Mouse (Mus musculus): ENCODE measurements around the gene Abca17.

Abca17 gene

DNA sequence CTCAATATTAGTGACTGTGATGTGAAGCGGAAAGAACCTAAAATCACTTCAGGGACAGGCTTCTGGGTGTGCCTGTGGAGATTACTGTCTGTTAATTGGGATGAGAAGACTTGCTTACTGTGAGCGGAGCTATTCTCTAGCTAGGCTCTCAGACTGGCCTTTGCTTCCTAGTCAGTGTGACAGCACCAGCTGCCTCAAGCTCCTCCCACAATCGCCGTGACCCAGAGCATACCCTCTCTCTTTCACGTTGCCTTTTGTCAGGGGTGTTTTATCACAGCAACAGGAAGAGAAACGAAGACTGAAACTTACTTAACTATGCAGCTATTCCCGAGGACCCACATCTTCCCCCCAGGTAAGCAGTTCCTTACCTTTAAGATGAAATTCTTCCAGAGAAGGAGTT, 4.0 kb downstream of the Abca17 start:
- no peak for DNase-seq (ENCODE audit: low spot score in 2 of 2)

DNA sequence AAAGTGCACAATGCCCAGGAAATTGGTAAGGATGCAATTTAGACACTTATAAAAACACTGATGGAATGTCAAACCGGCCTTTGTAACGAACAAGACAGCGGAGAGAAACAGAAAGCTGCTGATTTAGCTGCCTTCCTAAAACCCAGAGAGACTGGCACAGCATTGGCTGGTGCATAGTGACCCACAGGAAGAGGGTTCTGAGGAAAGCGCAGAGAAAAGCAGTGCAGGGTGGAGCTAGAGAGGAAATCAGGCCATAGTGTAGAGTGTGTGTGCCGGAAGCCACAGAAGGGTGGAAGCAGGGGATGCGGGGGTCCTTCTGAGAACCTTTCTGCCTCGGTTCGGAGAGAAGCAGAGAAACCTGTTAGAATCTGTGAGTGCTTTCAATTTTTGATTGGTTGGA, 6.2 kb downstream of the Abca17 start:
- no peak for DNase-seq (ENCODE audit: low spot score in 2 of 2)

DNA sequence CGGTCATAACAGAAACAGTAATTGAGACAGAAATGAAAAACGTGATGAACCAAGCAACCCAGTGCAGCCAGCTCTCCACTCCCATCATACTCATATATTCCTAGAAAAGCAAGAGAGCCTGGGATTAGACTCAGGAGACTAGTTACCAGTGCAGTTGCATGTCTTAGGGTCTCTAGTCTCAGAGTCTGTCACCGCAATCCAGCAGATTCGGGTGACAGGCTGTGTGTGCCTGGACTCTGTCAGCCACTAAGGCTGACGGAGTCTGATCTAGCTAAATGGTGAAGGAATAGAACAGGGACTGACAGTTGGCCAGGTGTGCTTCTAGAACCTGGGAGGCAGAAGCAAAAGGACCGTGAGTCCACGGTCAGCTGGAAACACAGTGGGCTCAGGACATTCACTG, 23.2 kb downstream of the Abca17 start:
- no peak for DNase-seq (ENCODE audit: low spot score in 2 of 2)

- DNase-seq (ENCODE audit: low spot score in 2 of 2) = no peak
Observed at GRCm38 (mm10) chr17:24325051-24325450, 25.8 kb downstream of the Abca17 start.

GRCm38 (mm10) chr17:24320826-24321225, 30.0 kb downstream of the Abca17 start:
- DNase-seq (ENCODE audit: low spot score in 2 of 2) = no peak

GRCm38 (mm10) chr17:24307500-24307899, 43.4 kb downstream of the Abca17 start:
- DNase-seq (ENCODE audit: low spot score in 2 of 2) = peak in 1 of 2 experiments; percentile 58

DNA sequence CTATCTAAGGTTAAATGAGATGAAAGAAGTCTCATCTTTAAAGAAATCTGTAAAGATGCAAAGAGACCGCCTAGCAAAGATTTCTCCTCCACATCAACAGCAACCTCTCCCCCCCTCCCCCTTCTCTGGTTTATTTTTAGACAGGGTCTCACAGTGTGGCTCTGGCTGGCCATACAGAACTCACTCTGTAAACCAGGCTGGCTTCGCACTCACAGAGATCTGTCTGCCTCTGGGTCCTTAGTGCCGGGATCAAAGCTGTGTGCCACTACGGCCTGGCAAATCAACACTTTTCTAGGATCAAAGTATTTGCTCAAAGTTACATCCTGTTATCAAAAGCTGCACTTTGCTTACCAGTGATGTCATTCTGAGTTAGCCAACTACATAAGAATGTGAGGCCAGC, 50.2 kb downstream of the Abca17 start:
- DNase-seq (ENCODE audit: low spot score in 2 of 2) = no peak

GRCm38 (mm10) chr17:24289338-24289737, 61.5 kb downstream of the Abca17 start:
- DNase-seq (ENCODE audit: low spot score in 2 of 2) = no peak

DNA sequence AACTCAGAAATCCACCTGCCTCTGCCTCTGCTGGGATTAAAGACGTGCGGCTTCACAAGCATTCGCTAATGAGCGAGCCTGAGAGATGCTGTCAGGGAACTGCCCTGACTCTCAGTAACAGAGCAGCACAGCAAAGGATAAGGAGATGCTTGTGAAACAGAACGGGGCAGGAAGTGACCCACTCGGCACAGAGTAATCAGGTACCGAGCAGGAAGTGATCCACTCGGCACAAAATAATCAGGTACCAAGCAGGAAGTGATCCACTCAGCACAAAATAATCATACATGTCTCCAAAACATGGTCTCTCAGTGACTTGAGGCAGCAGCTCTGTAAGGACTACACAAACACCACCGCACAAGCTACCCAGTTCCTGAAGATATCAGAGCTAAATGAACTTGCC, 62.4 kb downstream of the Abca17 start:
- no peak for DNase-seq (ENCODE audit: low spot score in 2 of 2)

- no peak for DNase-seq (ENCODE audit: low spot score in 2 of 2)
Observed at GRCm38 (mm10) chr17:24285680-24286079, 65.2 kb downstream of the Abca17 start.

GRCm38 (mm10) chr17:24283266-24283818, 67.5 kb downstream of the Abca17 start:
- no peak for DNase-seq (ENCODE audit: low spot score in 2 of 2)

DNA sequence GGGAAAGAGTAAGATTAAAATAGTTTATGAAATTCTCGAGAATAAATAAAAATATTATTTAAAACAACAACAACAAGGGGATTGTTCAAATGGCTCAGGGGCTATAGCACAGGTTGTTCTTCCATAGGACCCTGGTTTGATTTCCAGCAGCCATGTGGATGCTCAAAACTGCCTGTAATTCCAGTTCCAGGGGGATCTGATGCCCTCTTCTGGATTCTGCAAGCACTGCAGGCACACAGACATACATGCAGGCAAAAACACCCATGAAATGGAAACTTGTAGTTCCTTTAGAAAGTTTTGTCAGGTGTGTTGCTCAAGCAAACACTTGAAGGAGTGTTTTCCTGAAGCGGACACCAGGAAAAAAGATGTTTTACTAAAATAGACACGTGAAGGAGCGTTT, 68.2 kb downstream of the Abca17 start:
- peak in 1 of 2 experiments; percentile 35 for DNase-seq (ENCODE audit: low spot score in 2 of 2)

- DNase-seq (ENCODE audit: low spot score in 2 of 2) = no peak
Observed at GRCm38 (mm10) chr17:24279907-24280306, 71.0 kb downstream of the Abca17 start.

DNA sequence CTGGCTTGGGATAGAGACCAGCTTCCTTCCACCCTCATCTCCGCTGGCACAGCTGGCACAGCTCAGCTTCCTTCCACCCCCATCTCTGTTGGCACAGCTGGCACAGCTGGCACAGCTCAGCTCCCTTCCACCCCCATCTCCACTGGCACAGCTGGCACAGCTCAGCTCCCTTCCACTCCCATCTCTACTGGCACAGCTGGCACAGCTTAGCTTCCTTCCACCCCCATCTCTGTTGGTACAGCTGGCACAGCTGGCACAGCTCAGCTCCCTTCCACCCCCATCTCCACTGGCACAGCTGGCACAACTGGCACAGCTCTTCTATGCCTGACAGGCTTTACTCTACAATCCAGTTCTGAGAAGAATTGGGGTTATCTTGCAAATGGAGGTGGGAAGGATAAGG, 83.7 kb downstream of the Abca17 start:
- DNase-seq (ENCODE audit: low spot score in 2 of 2) = no peak

DNA sequence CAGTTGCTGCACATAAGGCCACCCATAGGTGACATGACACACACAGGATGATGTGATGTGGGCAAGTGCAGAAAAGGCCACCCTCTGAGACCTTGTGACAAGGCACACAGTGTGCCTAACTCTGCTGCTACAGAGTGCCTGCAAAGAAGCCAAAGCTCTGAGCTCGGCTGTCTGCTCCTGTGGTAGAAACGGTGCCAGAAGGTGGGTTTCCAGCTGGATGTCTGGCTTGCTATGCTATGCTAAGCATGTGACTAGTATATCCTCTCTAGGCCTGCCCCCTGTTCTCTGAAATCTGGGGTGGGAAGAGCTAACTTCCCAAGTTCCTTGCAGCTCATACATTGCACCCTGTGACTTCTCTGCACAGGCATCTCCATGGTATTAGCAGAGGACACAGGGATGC, 86.1 kb downstream of the Abca17 start:
- no peak for DNase-seq (ENCODE audit: low spot score in 2 of 2)

GRCm38 (mm10) chr17:24260516-24260915, 90.4 kb downstream of the Abca17 start:
- no peak for DNase-seq (ENCODE audit: low spot score in 2 of 2)

DNA sequence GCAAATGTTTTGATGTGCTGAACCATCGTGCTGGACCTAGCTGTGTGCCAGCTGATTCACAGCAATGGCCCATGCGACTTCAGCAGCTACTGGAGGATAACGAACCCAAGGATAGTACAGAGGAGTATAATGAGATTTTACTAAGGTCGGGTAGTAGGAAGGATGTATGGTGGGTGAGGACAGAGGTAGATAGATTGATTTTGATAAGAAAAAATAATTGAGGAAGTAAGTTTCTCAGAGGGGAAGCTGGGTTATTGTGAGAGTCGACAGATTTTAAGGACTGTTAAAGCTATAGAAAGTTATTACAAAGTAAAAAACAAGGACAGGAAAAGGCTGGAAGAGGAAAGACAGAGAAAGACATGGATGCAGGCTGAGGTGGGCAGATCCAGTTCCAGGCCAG, 91.2 kb downstream of the Abca17 start:
- no peak for DNase-seq (ENCODE audit: low spot score in 2 of 2)

DNA sequence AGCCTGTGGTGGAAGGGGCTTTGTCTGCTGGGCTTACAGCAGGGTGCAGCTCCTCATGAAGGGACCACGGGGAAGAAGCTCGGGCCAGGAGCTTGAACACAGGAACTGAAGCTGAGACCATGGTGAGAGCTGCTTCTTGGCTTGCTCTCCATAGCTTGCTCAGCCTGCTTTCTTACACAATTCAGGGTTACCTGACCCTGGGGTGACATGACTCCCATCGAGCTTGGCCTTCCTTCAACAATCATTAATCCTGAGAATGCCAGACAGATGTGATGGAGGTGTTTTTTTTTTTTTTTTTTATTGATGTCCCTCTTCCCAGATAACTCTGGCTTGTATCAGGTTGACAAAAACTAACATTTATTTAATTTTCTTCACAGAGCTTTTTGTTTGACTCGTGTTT, 91.9 kb downstream of the Abca17 start:
- DNase-seq (ENCODE audit: low spot score in 2 of 2) = no peak

DNA sequence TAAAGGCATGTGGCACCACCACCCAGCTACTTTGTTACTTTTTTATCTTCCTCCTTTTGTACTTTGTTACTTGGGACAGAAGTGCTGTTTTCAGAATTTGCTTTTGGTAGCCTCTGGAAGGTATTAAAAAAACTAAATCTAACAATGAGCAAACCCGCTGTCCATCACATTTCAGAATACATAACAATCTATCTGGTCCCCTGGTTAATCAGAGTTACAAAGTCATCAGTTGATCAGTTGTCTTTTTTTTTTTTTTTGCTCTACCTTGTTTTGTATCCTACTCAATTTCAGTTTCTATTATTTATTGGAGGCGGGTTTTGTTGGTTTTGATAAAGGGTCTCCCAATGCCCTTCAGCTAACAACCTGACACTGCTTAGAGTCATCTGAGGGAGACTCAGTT, 98.5 kb downstream of the Abca17 start:
- DNase-seq (ENCODE audit: low spot score in 2 of 2) = no peak

- peak; percentile 94 to 96 for DNase-seq (ENCODE audit: low spot score in 2 of 2)
Observed at GRCm38 (mm10) chr17:24251320-24252069, 99.4 kb downstream of the Abca17 start, which contains the start of gene Ccnf. Gene Ccnf, minus strand, starts transcription at chr17:24251484.

DNA sequence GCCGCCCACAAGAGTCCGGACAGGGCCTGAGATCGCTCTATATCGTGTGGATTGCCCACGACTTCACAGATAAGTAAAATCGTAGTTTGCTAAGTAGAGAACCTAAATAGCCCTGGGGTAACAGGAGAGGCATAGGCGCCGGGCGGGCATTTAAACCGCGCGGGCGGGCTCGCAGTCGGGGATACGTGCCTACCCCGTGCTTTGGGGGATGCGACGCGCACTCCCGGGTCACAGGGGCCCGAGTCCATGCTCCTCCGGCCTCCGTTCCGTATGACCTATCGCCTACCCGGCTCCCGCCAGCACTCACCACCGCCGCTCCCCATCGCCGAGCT, 99.9 kb downstream of the Abca17 start:
- DNase-seq (ENCODE audit: low spot score in 2 of 2) = no peak

DNA sequence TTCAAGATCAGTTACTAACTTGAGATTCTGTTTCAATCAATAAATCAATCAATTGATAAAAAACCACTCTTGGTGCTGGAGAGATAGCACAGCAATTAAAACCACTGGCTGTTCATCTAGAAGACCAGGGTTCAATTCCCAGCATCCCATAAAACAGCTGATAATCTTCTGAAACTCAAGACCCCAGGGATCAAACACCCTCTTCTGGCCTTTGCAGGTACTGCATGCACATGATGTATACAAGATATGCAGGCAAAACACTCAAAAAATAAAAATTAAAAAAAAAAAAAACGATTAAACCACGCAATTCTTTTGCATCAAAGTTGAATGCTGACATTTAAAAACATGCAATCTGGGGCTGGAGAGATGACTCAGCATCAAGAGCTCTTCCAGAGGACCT, 102.2 kb downstream of the Abca17 start:
- peak in 1 of 2 experiments; percentile 66 for DNase-seq (ENCODE audit: low spot score in 2 of 2)

GRCm38 (mm10) chr17:24244061-24244460, 106.8 kb downstream of the Abca17 start:
- DNase-seq (ENCODE audit: low spot score in 2 of 2) = no peak

Measured in spleen, postnatal 10 days (tissue).